Mouse (Mus musculus) layer of hippocampus, adult 18-20 months (tissue): ENCODE results near the gene Nup188. TPM values are rescaled to one million over a fixed set of nuclear protein-coding genes. Genes with fewer than 3 reads are reported as not detected.
A peak's percentile ranks its signal among the peaks of the same experiment; 100 is the strongest.

Source experiments
- DNase-seq, 2 experiments: peaks; one replicate each; pipeline ENCODE4 v3.0.0; 2022; ENCODE audit warnings: low spot score in 2 of 2
- total RNA-seq, 2 experiments: library from RNA; stranded (reverse); gene quantifications; 2 replicates each; pipeline ENCODE4 v1.2.3; 2021

Gene Nup188
- total RNA-seq, 2 experiments from 2014 or later: 19.5 to 21.9 TPM

DNA sequence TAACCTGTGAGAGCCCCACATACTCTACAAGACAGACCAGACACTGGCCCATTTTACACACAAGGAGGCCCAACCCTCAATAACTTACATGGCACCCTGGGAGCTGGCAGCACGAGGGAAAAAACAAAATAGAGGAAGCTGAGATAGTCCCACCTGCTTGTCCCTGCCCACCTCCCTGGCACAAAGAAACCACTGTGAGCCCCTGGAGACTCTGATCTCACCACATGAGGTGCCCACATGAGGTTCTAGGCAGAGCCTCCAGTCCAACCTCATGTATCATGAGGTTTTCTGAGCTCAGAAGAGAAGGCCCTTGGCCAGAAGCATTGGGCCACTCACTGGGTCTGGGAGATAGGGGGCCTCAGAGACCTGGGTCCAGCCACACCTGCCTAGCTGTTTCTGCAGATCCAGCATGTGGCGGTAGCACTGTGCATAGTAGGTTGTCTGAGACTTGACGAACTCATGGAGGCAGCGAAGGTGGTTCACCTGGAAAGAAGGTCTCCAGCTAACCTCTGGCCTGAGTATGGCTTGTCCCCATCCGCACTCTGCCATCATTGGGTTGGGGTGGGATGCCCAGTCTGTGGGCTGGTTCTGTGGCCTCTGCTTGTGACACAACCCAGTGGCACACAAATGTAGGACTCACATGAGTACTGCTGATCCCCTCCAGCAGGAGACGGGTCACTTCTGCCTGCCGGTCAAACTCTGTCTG, 59.9 kb downstream of the Nup188 start:
- no peak for DNase-seq

DNA sequence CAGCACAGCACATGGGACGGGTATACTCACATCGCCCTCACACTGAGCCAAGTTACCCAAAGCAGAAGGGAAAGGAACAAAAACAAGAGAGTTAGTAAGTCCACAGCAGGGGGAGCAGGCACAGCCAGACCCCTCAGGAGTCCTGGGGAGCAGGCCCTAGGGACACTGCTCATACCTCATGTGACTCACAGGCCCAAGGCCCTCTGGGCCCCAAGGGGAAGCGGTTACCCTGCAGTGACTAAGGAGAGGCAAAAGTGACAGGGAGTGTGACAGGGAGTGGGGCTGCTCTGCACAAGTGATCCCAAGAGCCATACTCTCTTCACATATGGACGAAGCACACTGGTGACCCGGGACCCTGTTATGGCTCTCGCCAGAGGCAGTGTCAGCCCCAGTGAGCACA, 63.0 kb downstream of the Nup188 start:
- no peak for DNase-seq

DNA sequence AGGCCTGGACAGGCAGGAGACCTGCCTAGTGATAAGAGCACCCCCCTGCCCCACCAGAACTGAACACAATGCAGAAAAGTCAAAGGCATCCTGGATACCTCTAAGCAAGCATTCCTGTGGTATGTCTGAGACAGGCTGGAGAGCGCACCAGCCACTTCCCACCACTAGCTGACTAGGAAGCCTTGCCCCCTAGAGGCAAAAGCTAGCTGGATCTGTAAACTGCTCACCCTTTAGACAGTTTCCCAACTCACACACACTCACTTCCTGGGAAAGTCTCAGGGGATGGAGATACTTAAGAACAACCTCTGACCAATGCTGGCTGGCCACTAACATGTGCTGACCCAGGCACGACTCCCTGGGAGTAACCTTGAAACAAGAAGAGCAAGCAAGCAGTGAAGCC, 65.0 kb downstream of the Nup188 start:
- no peak for DNase-seq

GRCm38 (mm10) chr2:30355861-30356260, 69.7 kb downstream of the Nup188 start:
- no peak for DNase-seq

DNA sequence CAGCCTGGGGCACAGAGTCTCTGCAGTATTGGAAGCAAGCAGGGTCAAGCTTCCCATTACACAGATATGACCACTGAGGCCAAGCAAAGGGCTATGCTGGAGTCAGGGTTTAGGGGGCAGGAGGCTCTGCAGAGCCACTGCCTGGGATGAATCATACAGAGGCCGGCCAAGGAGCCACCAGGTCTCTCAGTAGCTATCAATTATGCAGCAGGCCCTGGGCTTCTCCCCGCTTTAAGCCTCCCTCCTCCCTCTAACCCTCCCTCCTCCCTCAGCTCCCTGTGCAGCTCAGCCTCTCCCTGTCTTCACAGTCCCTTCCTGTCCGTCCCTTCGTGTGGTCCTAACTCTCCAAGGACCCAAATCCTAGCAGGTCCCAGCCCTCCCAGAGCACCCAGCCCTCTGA, 70.1 kb downstream of the Nup188 start:
- no peak for DNase-seq

GRCm38 (mm10) chr2:30356906-30357305, 70.7 kb downstream of the Nup188 start:
- no peak for DNase-seq

GRCm38 (mm10) chr2:30357552-30358510, 71.6 kb downstream of the Nup188 start:
- DNase-seq: peak in 1 of 2 experiments; percentile 57

GRCm38 (mm10) chr2:30358533-30359531, 72.6 kb downstream of the Nup188 start, which contains the start of gene Sh3glb2:
Sh3glb2 (minus strand) TSS chr2:30359337.
- peak; percentile 52 to 80 for DNase-seq

GRCm38 (mm10) chr2:30360626-30361025, 74.4 kb downstream of the Nup188 start:
- DNase-seq: no peak

GRCm38 (mm10) chr2:30362865-30363264, 76.7 kb downstream of the Nup188 start:
- no peak for DNase-seq

- DNase-seq: peak; percentile 99
These were observed 77.8 kb downstream of the Nup188 start, which contains the start of gene Miga2 for GRCm38 (mm10) chr2:30363773-30364650. Miga2 (plus strand) TSS chr2:30364233.

DNA sequence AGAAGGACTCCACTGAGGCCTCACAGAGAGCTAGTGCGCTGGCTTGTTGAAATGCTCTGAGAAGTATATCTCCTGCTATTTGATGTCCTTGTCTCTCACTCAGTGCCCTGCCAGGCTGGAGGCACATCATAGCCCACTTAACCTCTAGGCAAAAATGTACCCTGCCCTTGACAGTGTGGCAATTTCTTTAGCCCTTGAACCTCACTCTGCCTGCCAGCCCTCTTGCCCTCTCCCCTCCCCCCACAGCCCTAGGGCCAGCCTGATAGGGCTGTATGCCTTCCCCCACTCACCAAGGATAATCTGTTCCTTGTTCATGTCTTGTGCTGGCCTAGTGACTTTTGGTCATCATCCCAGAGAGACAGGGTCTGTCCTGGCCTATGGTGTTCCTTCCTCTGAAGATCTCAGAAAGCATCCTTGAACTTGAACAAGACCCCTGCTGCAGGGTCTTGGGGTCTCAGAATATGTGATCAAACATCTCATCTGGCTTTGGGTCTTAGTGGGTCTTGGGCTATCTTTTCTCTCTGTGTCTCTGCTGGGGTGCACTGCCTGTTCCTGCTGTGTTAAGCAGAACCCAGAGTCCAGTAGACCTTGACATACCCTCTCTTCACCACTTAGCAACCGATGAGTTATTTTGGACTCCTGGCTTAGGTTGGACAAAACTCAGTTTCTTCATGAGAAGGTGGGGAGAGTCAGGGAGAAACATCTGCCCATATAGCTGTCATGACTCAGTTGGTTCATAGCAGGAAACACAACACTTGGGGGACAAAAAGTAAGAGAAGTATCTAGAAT, 79.3 kb downstream of the Nup188 start:
- no peak for DNase-seq

DNA sequence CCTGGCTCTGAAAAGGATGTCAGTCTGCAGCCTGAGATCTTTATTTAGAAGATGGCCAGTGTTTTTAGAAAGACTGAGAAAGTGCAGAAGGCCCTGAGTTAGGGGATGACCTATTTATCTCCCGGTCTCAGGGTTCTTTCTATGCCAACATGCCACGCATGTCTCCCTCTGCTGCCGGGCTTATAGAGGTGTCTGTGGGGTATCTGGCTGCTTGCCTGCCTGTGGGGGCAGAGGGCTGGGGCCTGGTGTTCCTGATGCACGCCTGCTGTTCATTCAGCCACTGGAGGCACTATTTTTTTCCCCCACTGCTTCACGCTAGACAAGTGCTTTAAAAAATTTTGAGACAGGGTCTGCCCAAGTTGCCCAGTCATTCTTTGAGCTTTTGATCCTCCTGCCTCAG, 80.0 kb downstream of the Nup188 start:
- DNase-seq: no peak

GRCm38 (mm10) chr2:30371544-30371943, 85.3 kb downstream of the Nup188 start:
- DNase-seq: no peak

GRCm38 (mm10) chr2:30372726-30373125, 86.5 kb downstream of the Nup188 start:
- no peak for DNase-seq

GRCm38 (mm10) chr2:30375893-30376292, 89.7 kb downstream of the Nup188 start:
- no peak for DNase-seq

- no peak for DNase-seq
These were observed 91.5 kb downstream of the Nup188 start for GRCm38 (mm10) chr2:30377721-30378120.

- DNase-seq: no peak
These were observed 93.1 kb downstream of the Nup188 start for GRCm38 (mm10) chr2:30379307-30379706.
